Mouse (Mus musculus) testis, adult 2 months (tissue): ENCODE measurements around the gene Pold2.

ENCODE experiments used
- CTCF ChIP-seq: fragments of 200-500 bp; IDR thresholded peaks from 2 replicates; pipeline ENCODE4 v1.5.1; 2012; ENCODE audit warnings: low read depth, mild to moderate bottlenecking, inconsistent platforms, low read length, moderate library complexity; ENCODE audit not compliant: control insufficient read depth, insufficient read depth, insufficient replicate concordance
- POLR2A ChIP-seq: fragments of 200-500 bp; IDR thresholded peaks from 2 replicates; pipeline ENCODE4 v1.6.1; 2012; ENCODE audit warnings: low read depth, mild to moderate bottlenecking, inconsistent platforms, low read length, moderate library complexity; ENCODE audit not compliant: control insufficient read depth

GRCm38 (mm10) chr11:5892810-5893368 lies 14.8 kb upstream of the Pold2 start:
- no peak for TF ChIP-seq POLR2A
- TF ChIP-seq CTCF: no peak
